Mouse (Mus musculus): ENCODE measurements around the gene Phox2a. TPM values are rescaled to one million over a fixed set of nuclear protein-coding genes. Genes with fewer than 3 reads are reported as not detected.

Gene Phox2a
- polyA plus RNA-seq (2017; shearing (Covaris generic)): not detected

DNA sequence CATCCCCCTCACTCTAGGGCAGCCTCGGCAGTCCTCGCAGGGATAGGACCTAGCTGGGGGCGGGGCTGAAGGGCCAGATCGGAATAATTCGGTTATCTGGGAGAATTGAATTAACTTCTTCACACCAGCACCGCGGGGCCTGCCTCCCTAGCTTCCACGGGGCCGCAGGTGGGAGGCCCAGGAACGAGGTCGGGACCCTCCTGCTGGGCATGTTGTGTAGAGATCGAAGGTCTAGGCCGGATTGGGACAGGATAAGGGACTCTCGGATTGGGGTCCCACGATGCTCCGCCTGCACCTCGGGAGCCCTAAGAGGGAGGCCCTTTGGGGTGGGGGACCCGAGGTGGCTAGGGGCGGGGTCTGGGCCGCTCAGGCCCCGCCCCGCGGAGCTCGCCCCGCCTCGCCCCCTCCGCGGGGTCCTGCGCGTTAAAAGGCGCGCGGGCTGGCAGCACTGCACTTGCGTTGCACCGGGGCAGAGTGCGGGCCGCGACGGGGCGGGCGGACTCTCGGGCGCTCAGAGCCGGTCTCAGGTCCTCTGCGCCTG is at the start of gene Phox2a:
Gene Phox2a, plus strand, starts transcription at position 453 of the 541 bp plus-strand sequence.

DNA sequence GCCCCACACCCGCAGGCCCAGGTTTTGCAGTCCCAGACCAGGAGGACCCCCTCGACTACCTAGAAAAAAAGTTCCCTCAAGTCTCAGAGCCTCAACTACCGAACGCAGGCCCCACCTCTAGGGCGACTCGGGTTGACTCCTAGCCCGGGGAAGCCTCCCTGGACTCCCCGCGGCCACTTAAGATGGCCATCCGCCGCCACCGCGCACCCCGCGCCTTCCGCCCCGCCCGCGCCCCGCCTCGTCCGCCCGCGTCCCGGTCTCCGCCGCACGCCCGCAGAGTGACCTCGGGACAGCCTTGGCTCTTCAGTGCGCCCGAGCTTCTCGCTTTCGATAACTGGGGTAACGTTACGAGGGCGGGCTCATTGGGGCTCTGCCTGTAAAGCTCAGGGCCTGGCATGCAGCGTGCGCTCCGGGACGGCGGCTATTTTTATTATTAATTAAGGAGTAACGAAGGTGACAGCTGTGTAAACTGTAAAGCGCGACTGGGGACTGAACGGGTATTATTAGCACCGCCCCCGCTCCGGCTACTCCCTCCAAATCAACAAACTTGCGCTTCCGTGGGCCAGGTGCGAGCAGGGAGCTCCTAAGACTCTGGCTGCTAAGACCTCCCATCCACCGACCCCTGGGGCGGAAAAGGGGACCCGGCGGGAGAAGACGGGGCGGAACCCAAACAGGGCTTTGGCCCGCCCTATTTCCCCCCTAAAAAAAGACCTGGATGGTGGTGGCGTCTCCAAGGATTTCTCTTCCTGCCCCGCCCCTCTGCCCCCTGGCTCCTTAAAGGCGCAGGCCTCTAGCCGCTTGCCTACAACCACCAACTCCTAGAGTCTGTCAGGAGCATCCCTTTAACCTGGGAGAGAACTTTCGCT is 19.7 kb downstream of the Phox2a start, which contains the start of gene Inppl1:
Gene Inppl1, minus strand, starts transcription at position 624 of the 866 bp plus-strand sequence.

DNA sequence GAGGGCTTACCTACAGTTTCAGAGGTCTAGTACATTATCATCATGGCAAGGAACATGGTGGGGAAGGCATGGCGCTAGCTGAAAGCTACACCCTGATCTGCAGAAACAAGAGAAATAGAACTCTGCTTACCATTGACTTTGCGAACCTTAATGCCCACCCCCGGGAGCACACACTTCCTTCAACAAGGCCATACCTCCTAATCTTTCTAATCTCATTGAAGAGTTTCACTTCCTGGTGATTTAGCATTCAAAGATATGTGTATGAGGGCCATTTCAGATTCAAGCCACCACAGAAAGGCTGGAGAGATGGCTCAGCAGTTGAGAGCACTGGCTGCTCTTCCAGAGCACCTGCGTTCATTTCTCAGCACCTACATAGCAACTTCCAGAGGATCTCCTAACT is 39.0 kb downstream of the Phox2a start, which contains the start of gene Folr2:
Gene Folr2, minus strand, starts transcription at position 101 of the 400 bp plus-strand sequence.

DNA sequence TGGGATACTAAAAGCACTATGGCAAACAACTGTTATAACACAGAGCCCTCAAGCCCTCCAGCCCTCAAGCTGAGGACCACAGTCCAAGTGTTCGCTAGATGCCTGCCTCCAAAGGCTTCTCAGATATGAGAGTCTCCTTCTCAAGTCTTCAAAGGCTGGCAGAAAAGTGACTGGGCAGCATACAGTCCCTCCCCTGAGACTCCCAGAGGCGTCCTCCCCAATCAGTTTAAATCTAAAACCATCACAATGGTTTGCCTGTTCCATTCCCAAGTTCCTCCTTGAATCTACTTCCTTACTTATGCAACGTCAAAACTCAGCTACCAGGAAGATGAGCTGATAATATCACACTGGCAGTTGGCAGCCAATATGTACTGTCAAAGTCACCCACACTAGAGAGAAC is 45.3 kb downstream of the Phox2a start, which contains the start of gene Anapc15:
Gene Anapc15, plus strand, starts transcription at position 301 of the 400 bp plus-strand sequence.

DNA sequence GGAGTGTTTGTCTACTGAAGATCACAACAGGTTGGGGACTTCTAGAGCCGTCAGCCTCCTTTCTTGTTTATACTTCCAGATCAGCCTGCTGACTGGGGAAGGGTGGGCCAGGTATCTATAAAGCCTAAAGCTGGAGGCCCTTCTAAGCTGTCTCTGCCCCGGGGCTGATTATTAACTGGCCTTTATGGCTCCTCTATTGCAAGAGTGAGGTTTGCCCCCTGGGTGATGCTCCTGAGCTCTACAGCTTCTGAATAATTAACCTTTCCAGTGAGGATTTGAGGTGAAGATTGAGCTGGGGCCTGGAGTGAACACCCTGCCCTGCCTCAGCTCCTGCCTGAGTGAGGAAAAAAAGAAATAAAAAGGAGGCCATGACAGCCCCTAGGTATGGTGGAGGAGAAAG is 52.5 kb downstream of the Phox2a start, which contains the start of gene Folr1:
Gene Folr1, minus strand, starts transcription at position 160 of the 400 bp plus-strand sequence.

Other genes with a start within 250 kb of the Phox2a start
- 253 TPM for gene Art2b, start 232.7 kb upstream of the Phox2a start, polyA plus RNA-seq (2017; shearing (Covaris generic))
- gene Clpb, start 154.7 kb upstream of the Phox2a start, polyA plus RNA-seq (2017; shearing (Covaris generic)): 32.8 TPM
- gene Inppl1, start 19.9 kb downstream of the Phox2a start, polyA plus RNA-seq (2017; shearing (Covaris generic)): 10.6 TPM
- gene Folr2, start 38.9 kb downstream of the Phox2a start, polyA plus RNA-seq (2017; shearing (Covaris generic)): not detected
- gene Anapc15, start 45.4 kb downstream of the Phox2a start, polyA plus RNA-seq (2017; shearing (Covaris generic)): 43.1 TPM
- gene Folr1, start 52.5 kb downstream of the Phox2a start, polyA plus RNA-seq (2017; shearing (Covaris generic)): not detected
- gene Lamtor1, start 87.6 kb downstream of the Phox2a start, polyA plus RNA-seq (2017; shearing (Covaris generic)): 152 TPM
- gene Tomt, start 88.0 kb downstream of the Phox2a start, polyA plus RNA-seq (2017; shearing (Covaris generic)): 0.83 TPM
- gene Lrrc51, start 115.6 kb downstream of the Phox2a start, polyA plus RNA-seq (2017; shearing (Covaris generic)): 4.7 TPM
- gene Numa1, start 115.8 kb downstream of the Phox2a start, polyA plus RNA-seq (2017; shearing (Covaris generic)): 255 TPM
- 5.4 TPM for gene Il18bp, start 200.4 kb downstream of the Phox2a start, polyA plus RNA-seq (2017; shearing (Covaris generic))
- gene Rnf121, start 247.2 kb downstream of the Phox2a start, polyA plus RNA-seq (2017; shearing (Covaris generic)): 27.4 TPM
- 28.8 TPM for gene Xndc1, start 247.2 kb downstream of the Phox2a start, polyA plus RNA-seq (2017; shearing (Covaris generic))
- gene Xntrpc, start 247.4 kb downstream of the Phox2a start, polyA plus RNA-seq (2017; shearing (Covaris generic)): 1.5 TPM

Data from inflammation-experienced regulatory T-cells, adult 16 weeks (primary cell).